Mouse (Mus musculus) layer of hippocampus, adult 2 months (tissue): ENCODE results near the gene Ndel1. TPM values are rescaled to one million over a fixed set of nuclear protein-coding genes. Genes with fewer than 3 reads are reported as not detected.

Experiments used
- DNase-seq, 2 experiments: peaks; one replicate each; pipeline ENCODE4 v3.0.0; 2022; ENCODE audit warnings: low spot score in 2 of 2
- H3K27ac ChIP-seq: fragments of 200-600 bp; 2 replicates; pipeline ENCODE4 v1.8.1; 2022
- H3K4me3 ChIP-seq: fragments of 200-600 bp; 2 replicates; pipeline ENCODE4 v1.8.1; 2022; ENCODE audit warnings: mild to moderate bottlenecking
- CTCF ChIP-seq: fragments of 200-600 bp; conservative IDR thresholded peaks from 2 replicates; pipeline ENCODE4 v1.8.1; 2022; ENCODE audit warnings: antibody characterized with exemption, mild to moderate bottlenecking, moderate library complexity
- total RNA-seq, 2 experiments: library from RNA; stranded (reverse); gene quantifications; 2 replicates each; pipeline ENCODE4 v1.2.3; 2021

Ndel1 gene
- total RNA-seq, 2 experiments from 2014 or later: 81.1 to 96.3 TPM

DNA sequence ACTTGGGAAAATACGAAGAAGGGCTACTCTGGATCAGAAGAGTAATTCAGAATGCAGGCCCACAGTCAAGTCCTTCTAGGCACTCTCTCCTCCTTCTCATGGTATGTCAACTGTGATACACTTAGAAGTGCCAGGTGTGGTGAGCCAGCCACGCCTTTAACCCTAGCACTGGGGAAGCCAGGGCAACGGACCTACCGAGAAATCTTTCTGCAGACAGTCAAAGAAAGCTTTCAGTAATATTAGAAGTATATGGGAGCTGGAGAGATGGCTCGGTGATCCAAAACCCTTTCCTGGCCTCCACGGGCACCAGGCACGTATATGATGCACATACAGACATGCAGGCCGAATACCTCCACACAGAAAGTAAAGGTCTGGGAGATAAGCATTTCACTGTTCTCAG, 53.2 kb downstream of the Ndel1 start:
- 0 out of 2 replicates have a peak overlapping the region, but pooled peaks have one; percentile 18 for H3K27ac ChIP-seq
- no peak for TF ChIP-seq CTCF
- no peak for DNase-seq
- no peak overlapping the region for H3K4me3 ChIP-seq

DNA sequence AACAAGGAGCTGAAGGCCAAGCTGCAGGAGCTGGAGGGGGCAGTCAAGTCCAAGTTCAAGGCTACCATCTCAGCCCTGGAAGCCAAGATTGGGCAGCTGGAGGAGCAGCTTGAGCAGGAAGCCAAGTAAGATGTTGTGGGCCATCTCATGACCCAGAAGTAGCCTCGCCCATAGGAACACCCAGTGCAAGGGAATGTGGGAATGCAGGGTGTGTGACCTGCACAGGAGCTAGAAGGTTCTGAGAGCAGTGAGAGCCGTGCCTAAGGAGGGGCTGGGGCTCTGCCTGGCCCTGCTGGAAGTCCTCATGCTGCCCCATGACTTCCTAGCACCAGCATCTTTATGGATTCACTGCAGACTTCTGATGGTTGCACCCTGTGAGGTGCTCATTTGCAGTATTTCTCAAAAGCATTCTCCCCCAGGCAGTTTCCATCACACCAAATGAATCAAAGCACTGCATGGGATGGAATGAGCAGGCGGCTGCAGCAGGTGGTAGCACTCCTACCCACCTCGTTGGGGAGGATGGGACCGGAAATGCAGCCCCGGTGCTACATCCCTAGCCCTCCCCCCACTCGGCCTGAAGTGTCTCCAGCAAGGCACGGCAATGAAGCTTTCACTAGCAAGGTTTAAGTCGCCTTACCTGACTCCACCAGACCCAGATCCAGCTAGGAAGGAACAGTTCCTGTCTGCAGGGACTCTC, 59.6 kb downstream of the Ndel1 start:
- DNase-seq: peak; percentile 36 to 39
- TF ChIP-seq CTCF: no peak
- Histone ChIP-seq H3K27ac (peak overlapping the region; percentile 57; the same call in 1 of the 2 replicates), H3K4me3 (no peak overlapping the region)

DNA sequence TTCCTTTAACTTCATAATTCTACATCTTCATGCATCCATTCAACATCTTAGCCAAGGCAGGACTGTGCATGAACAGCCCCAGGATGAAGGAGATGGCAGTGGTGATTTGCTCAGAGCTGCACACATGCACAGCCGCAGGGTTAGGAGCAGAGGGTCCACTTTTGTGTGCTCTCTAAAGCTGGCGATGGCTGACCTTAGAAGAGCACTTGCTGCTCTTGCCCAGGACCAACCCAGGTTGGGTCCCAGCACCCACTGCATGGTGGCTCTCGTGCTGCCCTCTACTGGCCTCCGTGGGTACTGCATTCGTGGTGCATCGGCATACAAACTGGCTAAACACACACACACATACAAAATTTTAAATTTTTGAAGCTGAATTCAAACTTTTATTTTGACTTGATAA, 63.9 kb downstream of the Ndel1 start:
- no peak overlapping the region for H3K27ac ChIP-seq
- TF ChIP-seq CTCF: peak; percentile 98
- peak; percentile 44 to 82 for DNase-seq
- H3K4me3 ChIP-seq: no peak overlapping the region

DNA sequence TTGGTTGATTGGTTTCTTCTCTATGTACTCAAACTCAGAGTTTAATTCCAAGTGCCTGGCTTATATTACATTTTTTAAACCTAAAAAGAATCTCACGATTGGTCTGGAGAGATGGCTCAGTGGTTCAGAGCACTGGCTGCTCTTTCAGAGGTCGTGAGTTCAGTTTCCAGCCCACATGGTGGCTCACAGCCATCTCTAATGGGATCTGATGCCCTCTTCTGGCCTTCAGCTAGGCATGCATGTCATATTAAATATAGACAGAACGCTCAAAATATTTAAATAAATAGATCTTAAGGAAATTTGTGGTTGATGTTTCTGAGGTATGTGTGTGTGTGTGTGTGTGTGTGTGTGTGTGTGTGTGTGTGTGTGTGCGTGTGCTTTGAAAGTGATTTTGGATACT, 66.5 kb downstream of the Ndel1 start:
- H3K4me3 ChIP-seq: no peak overlapping the region
- DNase-seq: no peak
- no peak overlapping the region for H3K27ac ChIP-seq
- TF ChIP-seq CTCF: peak; percentile 66

DNA sequence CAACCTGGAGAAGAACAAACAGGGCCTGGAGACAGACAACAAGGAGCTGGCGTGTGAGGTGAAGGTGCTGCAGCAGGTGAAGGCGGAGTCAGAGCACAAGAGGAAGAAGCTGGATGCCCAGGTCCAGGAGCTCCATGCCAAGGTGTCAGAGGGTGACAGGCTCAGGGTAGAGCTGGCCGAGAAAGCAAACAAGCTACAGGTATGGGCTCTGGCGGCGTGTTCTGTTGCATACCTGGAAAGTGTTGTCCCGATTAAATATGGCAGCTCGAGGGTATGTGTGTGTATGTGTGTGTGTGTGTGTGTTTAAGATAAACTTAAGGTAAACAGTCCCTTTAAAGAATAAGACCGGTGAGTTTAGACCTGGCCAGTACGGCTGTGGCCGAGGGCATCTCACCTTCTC, 73.4 kb downstream of the Ndel1 start:
- Histone ChIP-seq H3K4me3 (no peak overlapping the region), H3K27ac (no peak overlapping the region)
- DNase-seq: no peak
- TF ChIP-seq CTCF: no peak

DNA sequence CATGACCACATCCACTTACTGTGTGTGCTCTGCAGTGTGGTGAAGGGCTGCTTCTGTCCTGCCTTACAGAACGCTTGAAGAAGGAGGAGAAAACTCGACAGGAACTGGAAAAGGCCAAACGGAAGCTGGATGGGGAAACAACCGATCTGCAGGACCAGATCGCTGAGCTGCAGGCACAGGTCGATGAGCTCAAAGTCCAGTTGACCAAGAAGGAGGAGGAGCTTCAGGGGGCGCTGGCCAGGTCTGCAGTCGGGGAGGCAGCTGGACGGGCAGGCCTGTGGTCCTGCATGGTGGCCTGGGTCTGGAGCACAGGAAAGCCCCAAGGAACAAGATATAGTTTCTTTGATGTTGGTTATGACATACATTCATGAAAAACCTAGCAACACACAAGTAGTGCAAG, 79.9 kb downstream of the Ndel1 start:
- no peak overlapping the region for H3K27ac ChIP-seq
- H3K4me3 ChIP-seq: no peak overlapping the region
- TF ChIP-seq CTCF: no peak
- DNase-seq: no peak

DNA sequence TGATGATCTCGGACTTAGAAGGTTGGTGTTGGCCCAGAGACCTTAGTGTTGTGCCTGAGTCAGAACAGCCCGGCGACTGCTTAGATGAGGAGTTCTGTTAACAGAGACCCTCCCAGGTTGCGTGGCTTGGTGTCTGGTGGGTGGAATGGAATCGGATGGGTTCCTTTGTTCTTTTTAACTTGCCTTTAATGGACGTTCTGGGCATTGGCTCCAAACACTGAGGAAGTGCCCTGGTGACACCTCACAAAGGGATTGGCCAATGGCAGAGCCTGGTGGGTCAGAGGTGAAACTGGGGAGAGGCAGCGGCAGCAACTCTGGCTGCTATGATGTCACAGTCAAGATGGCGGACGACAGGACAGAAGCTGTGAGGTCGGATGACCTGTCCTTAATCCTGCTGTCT, 80.9 kb downstream of the Ndel1 start:
- TF ChIP-seq CTCF: no peak
- no peak for DNase-seq
- H3K4me3 ChIP-seq: no peak overlapping the region
- H3K27ac ChIP-seq: no peak overlapping the region

DNA sequence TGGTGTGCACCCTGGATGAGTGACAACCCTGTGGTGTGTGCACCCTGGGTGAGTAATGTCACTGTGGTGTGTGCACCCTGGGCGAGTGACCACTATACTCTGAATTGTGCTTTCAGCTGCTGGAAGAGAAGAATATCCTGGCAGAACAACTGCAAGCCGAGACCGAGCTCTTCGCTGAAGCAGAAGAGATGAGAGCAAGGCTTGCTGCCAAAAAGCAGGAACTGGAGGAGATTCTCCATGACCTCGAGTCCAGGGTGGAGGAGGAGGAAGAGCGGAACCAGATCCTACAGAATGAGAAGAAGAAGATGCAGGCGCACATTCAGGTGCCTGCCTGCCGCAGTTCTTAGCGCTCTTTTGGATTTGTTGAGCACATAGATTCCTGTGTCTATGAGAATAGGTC, 84.4 kb downstream of the Ndel1 start:
- no peak for DNase-seq
- no peak overlapping the region for H3K27ac ChIP-seq
- no peak overlapping the region for H3K4me3 ChIP-seq
- TF ChIP-seq CTCF: no peak

DNA sequence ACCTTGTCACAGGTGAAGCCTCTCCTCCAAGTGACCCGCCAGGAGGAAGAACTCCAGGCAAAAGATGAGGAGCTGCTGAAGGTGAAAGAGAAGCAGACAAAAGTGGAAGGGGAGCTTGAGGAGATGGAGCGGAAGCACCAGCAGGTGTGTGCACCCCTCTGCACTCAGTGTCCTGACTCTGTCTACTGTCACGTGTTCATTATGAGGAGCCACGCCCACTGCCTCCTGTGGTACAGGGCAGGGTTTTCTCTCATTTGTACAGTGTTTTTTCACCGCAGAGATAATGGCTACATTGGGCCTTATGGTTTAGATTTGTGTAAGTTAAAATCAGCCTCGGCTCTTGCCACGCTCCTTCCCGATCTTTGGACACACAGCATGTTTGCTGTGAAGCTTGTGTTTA, 85.8 kb downstream of the Ndel1 start:
- no peak for DNase-seq
- H3K4me3 ChIP-seq: no peak overlapping the region
- H3K27ac ChIP-seq: no peak overlapping the region
- no peak for TF ChIP-seq CTCF

DNA sequence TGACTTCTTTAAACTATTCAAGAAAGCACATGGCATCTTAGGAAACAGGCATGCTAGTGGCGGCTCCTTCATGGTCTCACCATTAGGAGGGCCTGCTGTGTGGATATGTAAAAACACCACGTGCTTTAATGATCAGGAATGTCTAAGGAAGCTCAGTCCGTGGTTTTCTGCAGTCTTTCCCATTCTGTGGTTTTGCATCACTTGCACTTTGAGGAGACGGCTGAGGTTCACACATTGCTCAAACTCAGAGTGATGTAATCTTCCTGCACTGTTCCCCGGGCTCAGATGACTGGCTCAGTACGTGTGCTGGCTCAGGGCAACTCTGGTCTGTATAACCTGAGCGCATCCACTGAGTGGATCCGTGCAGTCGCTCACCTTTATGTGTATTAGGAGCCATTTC, 89.3 kb downstream of the Ndel1 start:
- no peak overlapping the region for H3K4me3 ChIP-seq
- no peak for TF ChIP-seq CTCF
- H3K27ac ChIP-seq: no peak overlapping the region
- DNase-seq: no peak

DNA sequence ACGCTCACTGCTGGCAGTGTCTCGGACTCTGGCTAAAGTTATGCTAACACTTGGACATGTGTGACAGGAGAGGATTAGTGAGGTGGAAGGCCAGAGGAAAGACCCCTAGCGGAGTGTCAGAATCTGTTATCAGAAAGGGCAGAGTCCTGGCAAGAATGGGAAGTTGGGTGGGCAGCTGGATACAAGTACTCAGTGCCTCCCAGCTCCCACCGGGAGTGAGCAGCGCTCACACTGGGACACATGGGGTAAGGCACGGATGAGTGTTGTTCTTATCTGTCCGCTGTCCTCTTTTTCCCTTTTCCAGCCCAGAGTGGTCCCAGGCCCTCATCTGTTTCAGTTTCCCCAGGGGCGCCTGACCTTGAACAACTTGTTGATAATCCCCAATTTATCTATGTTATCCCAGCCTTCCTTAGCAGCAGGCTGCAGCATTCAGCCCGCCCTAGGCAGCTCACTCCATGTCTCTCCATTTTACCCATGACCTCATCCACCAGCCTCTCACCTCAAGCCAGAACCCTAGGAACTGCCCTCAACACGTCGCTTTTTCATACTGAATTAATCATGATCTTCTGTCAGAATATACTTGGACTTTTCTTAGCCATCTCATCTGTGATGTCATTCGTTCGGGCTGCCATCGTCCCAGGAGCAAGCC, 91.1 kb downstream of the Ndel1 start:
- DNase-seq: no peak
- Histone ChIP-seq H3K4me3 (no peak overlapping the region), H3K27ac (no peak overlapping the region)
- no peak for TF ChIP-seq CTCF

DNA sequence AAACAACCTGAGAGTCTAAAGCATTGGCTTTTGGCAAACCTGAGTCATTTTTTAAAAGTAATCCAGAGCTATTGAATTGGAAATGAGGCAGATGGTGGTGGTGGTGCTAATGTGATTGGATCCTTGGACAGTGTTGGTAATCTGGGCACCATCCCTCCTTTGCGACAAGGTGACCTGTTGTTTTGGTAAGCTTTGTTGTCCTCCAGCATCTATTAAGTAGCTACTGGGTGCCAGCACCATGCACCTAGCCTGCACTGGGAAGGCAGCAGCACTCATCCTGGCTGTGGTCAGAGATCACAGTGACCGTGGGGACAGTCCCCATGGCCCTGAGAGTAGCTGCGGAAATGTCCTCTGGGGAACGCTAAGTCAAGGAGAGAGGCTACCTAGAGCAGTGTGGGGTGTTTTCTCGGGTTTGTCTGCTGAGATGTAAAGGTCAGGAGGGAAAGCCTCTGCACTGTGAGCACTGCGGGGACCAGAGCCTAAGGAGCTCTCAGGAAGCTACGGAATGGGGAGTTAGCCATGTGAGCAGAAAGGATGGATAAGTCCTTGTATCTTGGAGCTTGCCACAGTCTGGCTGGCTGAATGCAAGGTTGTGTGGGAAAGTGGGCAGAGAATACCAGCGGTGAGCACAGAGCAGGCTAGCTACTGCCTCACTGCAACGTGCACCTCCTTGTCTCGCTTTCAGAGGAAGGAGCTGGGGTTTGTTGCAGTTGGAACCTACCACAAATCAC, 91.8 kb downstream of the Ndel1 start:
- no peak overlapping the region for H3K27ac ChIP-seq
- DNase-seq: no peak
- H3K4me3 ChIP-seq: no peak overlapping the region
- no peak for TF ChIP-seq CTCF

DNA sequence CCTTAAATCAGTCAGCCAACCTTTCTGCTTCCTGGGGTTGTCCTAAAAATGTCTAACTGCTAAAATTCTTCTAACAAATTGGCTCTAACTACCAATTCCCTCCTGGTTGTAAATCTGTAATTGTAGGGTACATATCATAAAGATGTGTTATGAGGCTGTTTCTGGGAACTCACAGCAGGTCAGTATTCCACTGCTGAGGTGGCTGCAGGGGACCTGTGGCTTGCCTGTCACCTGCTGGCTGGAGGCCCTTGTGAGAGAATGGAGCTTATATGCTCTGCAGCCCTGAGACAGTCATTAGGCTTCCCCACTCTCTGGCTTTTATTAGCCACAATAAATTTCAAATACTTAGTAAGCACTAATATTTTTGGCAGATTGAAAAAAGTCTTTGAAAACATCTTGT, 92.8 kb downstream of the Ndel1 start:
- Histone ChIP-seq H3K4me3 (no peak overlapping the region), H3K27ac (no peak overlapping the region)
- TF ChIP-seq CTCF: no peak
- no peak for DNase-seq
